Mouse (Mus musculus): ENCODE data around the gene Ddo.

DNA sequence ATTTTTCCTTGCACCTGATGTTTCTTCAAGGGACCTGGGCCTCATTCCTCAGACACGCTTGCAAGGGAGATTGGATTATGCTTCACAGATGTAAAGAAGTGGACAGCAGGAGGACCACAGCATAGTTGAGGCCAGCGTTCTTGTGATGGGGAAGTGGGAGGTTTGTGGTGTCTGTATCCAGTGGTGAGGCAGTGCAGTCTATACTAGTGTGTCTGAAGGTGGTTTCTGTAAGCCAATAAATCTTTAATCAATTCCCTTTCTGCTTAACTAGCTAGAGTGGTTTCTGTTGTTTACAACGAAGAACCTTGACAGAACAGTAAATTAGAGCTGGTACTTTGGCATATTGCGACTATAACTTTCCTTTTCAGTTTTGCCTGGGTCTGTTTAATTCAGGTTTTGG is 68.8 kb downstream of the Ddo start:
- TF ChIP-seq CTCF (IDR thresholded peaks at IDR 0.05; ENCODE audit: insufficient read depth, low read length) = no peak
- no peak for TF ChIP-seq POLR2A (IDR thresholded peaks at IDR 0.05; ENCODE audit: borderline replicate concordance, extremely low read depth, low read depth, low read length)
